Mouse (Mus musculus): Measurements from ENCODE around the gene Ano8. TPM values are rescaled to one million over a fixed set of nuclear protein-coding genes. Genes with fewer than 3 reads are reported as not detected.
"Not testable (repeated sequence)": the region's sequence is repeated elsewhere in the genome, so short reads cannot be mapped to it uniquely, and the experiment has no call there.

Ano8 gene
- polyA plus RNA-seq, 1 experiment from 2014 or later, result 2.3 TPM

DNA sequence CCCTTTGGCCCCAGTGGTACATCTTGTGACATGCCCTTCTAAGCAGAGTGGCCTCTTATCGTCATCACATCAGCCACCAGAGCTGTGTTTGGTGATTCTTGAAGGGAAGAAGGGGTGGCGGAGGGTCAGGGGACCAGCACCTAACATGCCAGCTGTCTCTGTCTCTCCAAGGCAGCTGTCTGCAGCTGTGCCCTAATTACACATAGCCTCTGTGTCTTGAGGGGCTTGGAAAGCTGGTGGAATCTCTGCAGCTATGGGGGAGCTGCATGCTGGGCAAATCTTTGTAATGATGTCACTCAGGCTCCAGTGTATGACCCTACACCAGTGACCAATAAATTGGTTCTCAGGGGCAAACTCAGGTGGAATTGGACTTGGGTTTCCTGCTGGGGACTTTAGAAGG, 33.1 kb downstream of the Ano8 start:
- H3K9ac ChIP-seq (replicated peaks; ENCODE audit: low read depth, low read length), result no peak overlapping the region
- H3K4me1 ChIP-seq (ENCODE audit: control insufficient read depth, insufficient read depth, low read length), result no peaks in the 10 kb centered on the region
- H3K27ac ChIP-seq (ENCODE audit: low read length), result no peak overlapping the region
- H3K27me3 ChIP-seq (ENCODE audit: control insufficient read depth, insufficient read depth, low read length), result no peaks in the 10 kb centered on the region
- H3K36me3 ChIP-seq (ENCODE audit: control insufficient read depth, insufficient read depth, low read length), result peaks cover under 1% of the 10 kb centered on the region; the same call in 1 of the 2 replicates
- ATAC-seq (ENCODE audit: insufficient number of reproducible peaks, insufficient read depth, low FRiP score, low read depth), result no peak
- no peak overlapping the region for H3K4me2 ChIP-seq (replicated peaks; ENCODE audit: low read depth, low read length)
- 63% methylated on average over 2 of the region's 2 CpGs for WGBS
- no peaks in the 10 kb centered on the region for H3K9me3 ChIP-seq (ENCODE audit: control insufficient read depth, low read depth, low read length)
- no peak overlapping the region for H3K4me3 ChIP-seq (ENCODE audit: low read depth, low read length)

DNA sequence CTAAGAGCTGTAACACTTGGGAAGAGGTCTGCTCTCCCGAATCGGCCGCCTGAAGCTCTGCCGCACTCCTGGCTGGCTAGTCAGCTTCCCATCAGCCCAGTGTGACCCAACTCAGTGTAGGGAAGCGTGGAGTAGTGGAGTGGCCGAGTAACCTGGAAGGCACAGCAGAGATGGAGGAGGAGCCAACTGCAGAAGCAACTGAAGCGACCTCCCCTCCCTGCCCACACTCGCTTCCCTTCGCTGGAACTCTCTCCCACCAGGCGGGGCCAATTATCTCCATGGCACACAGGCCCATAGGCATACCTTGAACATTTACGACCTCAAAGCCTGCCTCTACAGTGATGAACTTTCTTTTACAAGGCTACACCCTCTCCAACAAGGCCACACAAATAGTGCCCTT, 34.0 kb downstream of the Ano8 start:
- Histone ChIP-seq H3K4me1 (ENCODE audit: control insufficient read depth, insufficient read depth, low read length) (no peaks in the 10 kb centered on the region), H3K4me3 (ENCODE audit: low read depth, low read length) (no peak overlapping the region), H3K36me3 (ENCODE audit: control insufficient read depth, insufficient read depth, low read length) (no peaks in the 10 kb centered on the region), H3K27me3 (ENCODE audit: control insufficient read depth, insufficient read depth, low read length) (no peaks in the 10 kb centered on the region), H3K9me3 (ENCODE audit: control insufficient read depth, low read depth, low read length) (no peaks in the 10 kb centered on the region), H3K9ac (replicated peaks; ENCODE audit: low read depth, low read length) (no peak overlapping the region), H3K4me2 (replicated peaks; ENCODE audit: low read depth, low read length) (no peak overlapping the region), H3K27ac (ENCODE audit: low read length) (no peak overlapping the region)
- ATAC-seq (ENCODE audit: insufficient number of reproducible peaks, insufficient read depth, low FRiP score, low read depth), result no peak
- 43% methylated on average over 11 of the region's 11 CpGs for WGBS

DNA sequence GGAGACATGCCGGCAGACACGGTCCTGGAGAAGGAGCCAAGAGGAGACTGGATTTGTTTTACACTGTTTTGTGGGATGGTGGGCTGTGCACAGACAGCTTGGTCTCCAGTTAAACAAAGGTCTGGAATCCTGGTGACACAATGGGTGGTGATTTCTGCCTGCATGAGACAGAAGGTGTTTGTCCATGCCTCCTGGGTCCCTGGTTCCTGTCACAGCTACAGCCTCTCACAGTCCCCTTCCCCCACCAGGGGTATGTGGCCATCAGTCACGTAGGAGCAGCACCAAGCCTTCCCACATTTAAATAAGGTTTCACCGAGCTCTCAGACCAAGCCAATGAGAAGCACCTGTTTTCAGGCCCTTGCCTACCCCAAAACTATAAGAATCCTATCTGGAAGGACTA, 34.4 kb downstream of the Ano8 start:
- no peaks in the 10 kb centered on the region for H3K4me1 ChIP-seq (ENCODE audit: control insufficient read depth, insufficient read depth, low read length)
- H3K9ac ChIP-seq (replicated peaks; ENCODE audit: low read depth, low read length), result no peak overlapping the region
- no peak overlapping the region for H3K4me2 ChIP-seq (replicated peaks; ENCODE audit: low read depth, low read length)
- no peaks in the 10 kb centered on the region for H3K9me3 ChIP-seq (ENCODE audit: control insufficient read depth, low read depth, low read length)
- no peaks in the 10 kb centered on the region for H3K36me3 ChIP-seq (ENCODE audit: control insufficient read depth, insufficient read depth, low read length)
- no peaks in the 10 kb centered on the region for H3K27me3 ChIP-seq (ENCODE audit: control insufficient read depth, insufficient read depth, low read length)
- H3K4me3 ChIP-seq (ENCODE audit: low read depth, low read length), result no peak overlapping the region
- no peak for ATAC-seq (ENCODE audit: insufficient number of reproducible peaks, insufficient read depth, low FRiP score, low read depth)
- no peak overlapping the region for H3K27ac ChIP-seq (ENCODE audit: low read length)
- 63% methylated on average over 4 of the region's 4 CpGs for WGBS

DNA sequence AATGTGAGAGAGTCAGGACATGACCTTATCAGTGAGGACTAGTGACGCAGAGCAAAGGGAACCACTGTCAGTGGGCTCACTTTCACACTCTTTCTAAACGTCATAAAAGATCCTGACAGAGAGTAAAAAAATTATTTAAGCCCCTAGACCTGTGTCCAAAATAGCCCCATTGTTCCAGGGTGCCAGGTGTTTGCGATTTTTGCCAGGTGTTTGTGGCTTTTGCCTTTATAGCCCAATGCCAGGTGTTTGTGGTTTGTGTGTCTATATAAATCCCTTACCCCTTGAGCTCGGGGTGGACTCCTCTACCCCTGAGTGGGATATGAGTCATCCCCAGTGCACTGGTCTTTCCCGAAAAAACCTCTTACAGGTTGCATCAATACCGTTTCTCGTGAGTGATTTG, 40.7 kb downstream of the Ano8 start:
- ATAC-seq (ENCODE audit: insufficient number of reproducible peaks, insufficient read depth, low FRiP score, low read depth), result no peak
- H3K27me3 ChIP-seq (ENCODE audit: control insufficient read depth, insufficient read depth, low read length), result no peaks in the 10 kb centered on the region
- no peaks in the 10 kb centered on the region for H3K4me1 ChIP-seq (ENCODE audit: control insufficient read depth, insufficient read depth, low read length)
- H3K4me2 ChIP-seq (replicated peaks; ENCODE audit: low read depth, low read length), result no peak overlapping the region
- no peaks in the 10 kb centered on the region for H3K36me3 ChIP-seq (ENCODE audit: control insufficient read depth, insufficient read depth, low read length)
- H3K9me3 ChIP-seq (ENCODE audit: control insufficient read depth, low read depth, low read length), result no peaks in the 10 kb centered on the region
- no peak overlapping the region for H3K9ac ChIP-seq (replicated peaks; ENCODE audit: low read depth, low read length)
- no peak overlapping the region for H3K27ac ChIP-seq (ENCODE audit: low read length)
- H3K4me3 ChIP-seq (ENCODE audit: low read depth, low read length), result no peak overlapping the region
- WGBS, result 81% methylated on average over 7 of the region's 7 CpGs

DNA sequence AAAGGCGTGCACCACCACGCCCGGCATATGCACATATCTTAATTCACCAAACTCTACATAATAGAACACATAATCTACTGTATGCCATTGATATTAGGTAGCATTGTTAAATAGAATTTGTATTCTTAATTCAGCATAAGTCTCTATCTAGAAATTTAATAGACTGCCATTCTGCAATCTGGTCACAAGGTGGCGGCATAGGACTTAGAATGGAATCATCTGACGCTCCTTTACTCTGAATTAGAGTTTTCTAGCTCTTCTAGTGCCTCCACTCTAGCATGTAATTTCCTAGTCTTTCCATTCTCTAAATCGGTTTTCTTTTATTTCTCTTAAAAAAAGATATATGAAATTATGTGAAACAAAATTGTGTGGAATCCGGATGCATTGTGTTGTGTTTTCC, 44.4 kb downstream of the Ano8 start:
- ATAC-seq (ENCODE audit: insufficient number of reproducible peaks, insufficient read depth, low FRiP score, low read depth), result no peak
- no peaks in the 10 kb centered on the region for H3K4me1 ChIP-seq (ENCODE audit: control insufficient read depth, insufficient read depth, low read length)
- no peak overlapping the region for H3K4me2 ChIP-seq (replicated peaks; ENCODE audit: low read depth, low read length)
- H3K27ac ChIP-seq (ENCODE audit: low read length), result no peak overlapping the region
- no peaks in the 10 kb centered on the region for H3K9me3 ChIP-seq (ENCODE audit: control insufficient read depth, low read depth, low read length)
- WGBS, result under 1% methylated on average over 7 of the region's 7 CpGs
- no peaks in the 10 kb centered on the region for H3K27me3 ChIP-seq (ENCODE audit: control insufficient read depth, insufficient read depth, low read length)
- no peak overlapping the region for H3K4me3 ChIP-seq (ENCODE audit: low read depth, low read length)
- no peak overlapping the region for H3K9ac ChIP-seq (replicated peaks; ENCODE audit: low read depth, low read length)
- H3K36me3 ChIP-seq (ENCODE audit: control insufficient read depth, insufficient read depth, low read length), result no peaks in the 10 kb centered on the region

DNA sequence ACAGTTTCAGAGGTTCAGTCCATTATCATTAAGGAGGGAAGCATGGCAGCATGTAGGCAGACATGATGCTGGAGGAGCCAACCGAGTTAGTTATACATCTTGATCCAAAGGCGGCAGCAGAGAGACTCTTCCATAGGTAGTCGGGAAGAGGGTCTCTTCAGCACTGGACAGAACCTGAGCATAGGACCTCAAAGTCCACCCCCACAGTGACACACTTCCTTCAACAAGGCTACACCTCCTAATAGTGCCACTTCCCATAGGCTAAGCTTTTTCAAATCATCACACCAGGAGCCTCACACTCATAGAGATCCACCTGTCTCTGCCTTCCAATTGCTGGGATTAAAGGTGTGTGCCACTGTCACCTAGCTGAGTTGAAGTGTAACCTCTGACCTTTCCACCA, 48.7 kb downstream of the Ano8 start:
- no peak for ATAC-seq (ENCODE audit: insufficient number of reproducible peaks, insufficient read depth, low FRiP score, low read depth)
- no peaks in the 10 kb centered on the region for H3K36me3 ChIP-seq (ENCODE audit: control insufficient read depth, insufficient read depth, low read length)
- 52% methylated on average over 3 of the region's 3 CpGs for WGBS

DNA sequence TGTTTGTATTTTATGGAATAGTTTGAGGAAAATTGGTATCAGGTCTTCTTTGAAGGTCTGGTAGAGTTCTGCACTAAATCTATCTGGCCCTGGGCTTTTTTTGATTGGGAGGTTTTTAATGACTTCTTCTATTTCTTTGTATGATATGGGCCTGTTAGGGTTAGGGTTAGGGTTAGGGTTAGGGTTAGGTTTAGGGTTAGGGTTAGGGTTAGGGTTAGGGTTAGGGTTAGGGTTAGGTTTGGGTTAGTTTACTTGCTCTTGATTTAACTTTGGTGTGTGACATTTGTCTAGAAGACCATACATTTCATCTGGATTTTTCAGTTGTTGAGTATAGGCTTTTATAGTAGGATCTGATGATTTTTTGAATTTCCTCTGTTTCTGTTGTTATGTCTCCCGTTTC, 52.8 kb downstream of the Ano8 start:
- 71% methylated on average over 1 of the region's 1 CpGs for WGBS
- ATAC-seq (ENCODE audit: insufficient number of reproducible peaks, insufficient read depth, low FRiP score, low read depth); H3K36me3 ChIP-seq (ENCODE audit: control insufficient read depth, insufficient read depth, low read length); H3K4me3 ChIP-seq (ENCODE audit: low read depth, low read length); H3K27me3 ChIP-seq (ENCODE audit: control insufficient read depth, insufficient read depth, low read length); H3K9me3 ChIP-seq (ENCODE audit: control insufficient read depth, low read depth, low read length); H3K4me2 ChIP-seq (replicated peaks; ENCODE audit: low read depth, low read length); H3K4me1 ChIP-seq (ENCODE audit: control insufficient read depth, insufficient read depth, low read length); H3K9ac ChIP-seq (replicated peaks; ENCODE audit: low read depth, low read length); H3K27ac ChIP-seq (ENCODE audit: low read length): not testable (repeated sequence)

More for the DNA sequence above, 48.7 kb downstream of the Ano8 start:
- Histone ChIP-seq H3K4me3 (ENCODE audit: low read depth, low read length) (no peak overlapping the region), H3K27ac (ENCODE audit: low read length) (no peak overlapping the region), H3K9me3 (ENCODE audit: control insufficient read depth, low read depth, low read length) (no peaks in the 10 kb centered on the region), H3K4me2 (replicated peaks; ENCODE audit: low read depth, low read length) (no peak overlapping the region), H3K27me3 (ENCODE audit: control insufficient read depth, insufficient read depth, low read length) (no peaks in the 10 kb centered on the region), H3K9ac (replicated peaks; ENCODE audit: low read depth, low read length) (no peak overlapping the region), H3K4me1 (ENCODE audit: control insufficient read depth, insufficient read depth, low read length) (no peaks in the 10 kb centered on the region)

Other genes starting within 250 kb of the Ano8 start
- gene Myo9b, start 213.2 kb downstream of the Ano8 start, polyA plus RNA-seq (2014; fragmentation: Nextera tagmentation; extraction: Ambion mirVana), result 22.5 and 23.8 TPM in 2 replicates
- 53.7 and 54.1 TPM in 2 replicates for gene Haus8, start 213.0 kb downstream of the Ano8 start, polyA plus RNA-seq (2014; fragmentation: Nextera tagmentation; extraction: Ambion mirVana)
- gene Use1, start 119.1 kb downstream of the Ano8 start, polyA plus RNA-seq (2014; fragmentation: Nextera tagmentation; extraction: Ambion mirVana), result 106 and 108 TPM in 2 replicates
- 3.8 TPM in 2 replicates for gene Ocel1, start 114.7 kb downstream of the Ano8 start, polyA plus RNA-seq (2014; fragmentation: Nextera tagmentation; extraction: Ambion mirVana)
- gene Nr2f6, start 104.0 kb downstream of the Ano8 start, polyA plus RNA-seq (2014; fragmentation: Nextera tagmentation; extraction: Ambion mirVana), result 52.7 and 65.5 TPM in 2 replicates
- 8.6 and 9.6 TPM in 2 replicates for gene Ushbp1, start 90.2 kb downstream of the Ano8 start, polyA plus RNA-seq (2014; fragmentation: Nextera tagmentation; extraction: Ambion mirVana)
- 92.2 and 94.2 TPM in 2 replicates for gene Babam1, start 89.1 kb downstream of the Ano8 start, polyA plus RNA-seq (2014; fragmentation: Nextera tagmentation; extraction: Ambion mirVana)
- gene Ankle1, start 80.0 kb downstream of the Ano8 start, polyA plus RNA-seq (2014; fragmentation: Nextera tagmentation; extraction: Ambion mirVana), result 30.9 and 39.8 TPM in 2 replicates
- 28.4 and 30.0 TPM in 2 replicates for gene Abhd8, start 22.3 kb downstream of the Ano8 start, polyA plus RNA-seq (2014; fragmentation: Nextera tagmentation; extraction: Ambion mirVana)
- gene Mrpl34, start 21.0 kb downstream of the Ano8 start, polyA plus RNA-seq (2014; fragmentation: Nextera tagmentation; extraction: Ambion mirVana), result 139 and 154 TPM in 2 replicates
- gene Dda1, start 16.8 kb downstream of the Ano8 start, polyA plus RNA-seq (2014; fragmentation: Nextera tagmentation; extraction: Ambion mirVana), result 94.8 and 98.9 TPM in 2 replicates
- 7.1 and 7.2 TPM in 2 replicates for gene Gtpbp3, start 2.1 kb upstream of the Ano8 start, polyA plus RNA-seq (2014; fragmentation: Nextera tagmentation; extraction: Ambion mirVana)
- gene Plvap, start 25.8 kb upstream of the Ano8 start, polyA plus RNA-seq (2014; fragmentation: Nextera tagmentation; extraction: Ambion mirVana), result 67.1 and 67.5 TPM in 2 replicates
- 0.41 and 0.58 TPM in 2 replicates for gene Ccdc194, start 39.7 kb upstream of the Ano8 start, polyA plus RNA-seq (2014; fragmentation: Nextera tagmentation; extraction: Ambion mirVana)
- 7.6 and 10.9 TPM in 2 replicates for gene Bst2, start 51.5 kb upstream of the Ano8 start, polyA plus RNA-seq (2014; fragmentation: Nextera tagmentation; extraction: Ambion mirVana)
- 103 and 105 TPM in 2 replicates for gene Mvb12a, start 57.0 kb upstream of the Ano8 start, polyA plus RNA-seq (2014; fragmentation: Nextera tagmentation; extraction: Ambion mirVana)
- 1.4 and 1.9 TPM in 2 replicates for gene Tmem221, start 72.9 kb upstream of the Ano8 start, polyA plus RNA-seq (2014; fragmentation: Nextera tagmentation; extraction: Ambion mirVana)
- gene Nxnl1, start 80.6 kb upstream of the Ano8 start, polyA plus RNA-seq (2014; fragmentation: Nextera tagmentation; extraction: Ambion mirVana), result not detected in 2 replicates
- gene Slc27a1, start 82.9 kb upstream of the Ano8 start, polyA plus RNA-seq (2014; fragmentation: Nextera tagmentation; extraction: Ambion mirVana), result 28.2 and 29.4 TPM in 2 replicates
- 258 and 266 TPM in 2 replicates for gene Pgls, start 106.2 kb upstream of the Ano8 start, polyA plus RNA-seq (2014; fragmentation: Nextera tagmentation; extraction: Ambion mirVana)
- 3.4 and 4.5 TPM in 2 replicates for gene Fam129c, start 111.7 kb upstream of the Ano8 start, polyA plus RNA-seq (2014; fragmentation: Nextera tagmentation; extraction: Ambion mirVana)
- gene Colgalt1, start 125.0 kb upstream of the Ano8 start, polyA plus RNA-seq (2014; fragmentation: Nextera tagmentation; extraction: Ambion mirVana), result 87.6 and 89.1 TPM in 2 replicates
- gene Unc13a, start 185.8 kb upstream of the Ano8 start, polyA plus RNA-seq (2014; fragmentation: Nextera tagmentation; extraction: Ambion mirVana), result 1.4 and 1.7 TPM in 2 replicates
- gene Jak3, start 190.3 kb upstream of the Ano8 start, polyA plus RNA-seq (2014; fragmentation: Nextera tagmentation; extraction: Ambion mirVana), result 5.4 and 6.0 TPM in 2 replicates
- 1.3 and 1.7 TPM in 2 replicates for gene Insl3, start 203.3 kb upstream of the Ano8 start, polyA plus RNA-seq (2014; fragmentation: Nextera tagmentation; extraction: Ambion mirVana)
- 4.7 and 5.4 TPM in 2 replicates for gene B3gnt3, start 215.8 kb upstream of the Ano8 start, polyA plus RNA-seq (2014; fragmentation: Nextera tagmentation; extraction: Ambion mirVana)
- gene Fcho1, start 239.8 kb upstream of the Ano8 start, polyA plus RNA-seq (2014; fragmentation: Nextera tagmentation; extraction: Ambion mirVana), result 5.5 and 7.4 TPM in 2 replicates

Measured in stomach, embryonic 14.5 days (tissue).